Mouse (Mus musculus): ENCODE results near the gene Tmem184b.

- TF ChIP-seq CTCF (IDR thresholded peaks at IDR 0.05; ENCODE audit: control insufficient read depth, insufficient read depth, low read length) (no peak), POLR2A (IDR thresholded peaks at IDR 0.05; ENCODE audit: borderline replicate concordance, control insufficient read depth, low read depth, low read length) (no peak)
These were observed 52.0 kb downstream of the Tmem184b start for GRCm38 (mm10) chr15:79351331-79351767.

Measured in bone marrow, adult 2 months (tissue).